ENCODE assay signal across 8 mouse cellular contexts in the genomic region with DNA sequence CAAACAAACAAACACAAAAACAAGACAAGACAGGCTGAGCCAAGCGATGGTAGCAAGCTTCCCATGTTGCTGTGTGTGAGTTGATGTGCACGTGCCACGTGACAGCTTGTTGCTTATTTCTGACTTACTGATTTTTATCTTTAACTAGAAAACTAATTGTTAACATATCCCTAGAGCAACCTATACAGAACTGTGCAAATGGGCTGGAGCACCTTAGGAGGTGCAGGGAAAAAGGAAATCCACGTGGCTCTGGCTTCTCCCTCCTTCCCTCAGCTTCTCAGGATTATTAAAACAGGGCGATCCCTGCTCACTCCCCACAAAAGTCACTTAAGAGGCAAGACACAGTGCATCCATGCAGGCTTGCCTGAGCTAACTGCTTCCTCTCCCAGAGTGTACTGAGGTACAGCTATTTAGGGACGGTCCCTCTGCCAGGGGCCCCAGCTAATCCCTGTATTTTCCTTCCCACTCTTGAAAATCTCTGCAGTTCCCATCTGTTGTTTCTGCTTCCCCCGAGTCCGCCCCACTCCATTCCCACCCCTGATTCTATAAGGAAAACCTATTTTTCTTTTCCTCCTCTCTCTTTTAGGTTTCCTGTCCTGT. TPM values are rescaled to one million over a fixed set of nuclear protein-coding genes. Genes with fewer than 3 reads are reported as not detected.
A peak's percentile ranks its signal among the peaks of the same experiment; 100 is the strongest.
DNase-seq lines count a peak whose midpoint lies in the region; ATAC-seq lines count a peak whose summit lies in the region.

No protein-coding gene starts in this region.

- WGBS in kidney, embryonic 14.5 days, result 55% methylated on average over 8 of the region's 8 CpGs
- WGBS in embryonic facial prominence, embryonic 14.5 days, result 18% methylated on average over 8 of the region's 8 CpGs
- WGBS in intestine, embryonic 16.5 days, result 48% methylated on average over 8 of the region's 8 CpGs
- 44% methylated on average over 8 of the region's 8 CpGs for WGBS in midbrain, embryonic 15.5 days

- H3K9ac ChIP-seq in kidney, embryonic 14.5 days (ENCODE audit: low read depth, low read length), result no peak overlapping the region
- H3K9ac ChIP-seq in embryonic facial prominence, embryonic 14.5 days (ENCODE audit: low read depth, low read length), result peak overlapping the region; percentile 62; the same call in 1 of the 2 replicates
- H3K9ac ChIP-seq in intestine, embryonic 16.5 days (ENCODE audit: low read depth, low read length), result peak overlapping the region; percentile 62; the same call in 1 of the 2 replicates
- no peak overlapping the region for H3K9ac ChIP-seq in midbrain, embryonic 15.5 days

- peak; percentile 51; the same call in 1 of the 2 replicates for ATAC-seq in kidney, embryonic 14.5 days (ENCODE audit: low FRiP score, low TSS enrichment)
- peak; percentile 23; the same call in 1 of the 2 replicates for ATAC-seq in embryonic facial prominence, embryonic 14.5 days (ENCODE audit: low read depth)
- ATAC-seq in intestine, embryonic 16.5 days, result no peak
- peak; percentile 22; the same call in 1 of the 2 replicates for ATAC-seq in midbrain, embryonic 15.5 days (replicated peaks)

- peaks cover 22% of the 10 kb centered on the region for H3K4me1 ChIP-seq in kidney, embryonic 14.5 days (ENCODE audit: control insufficient read depth, insufficient read depth, low read length)
- peaks cover 12% of the 10 kb centered on the region for H3K4me1 ChIP-seq in embryonic facial prominence, embryonic 14.5 days (ENCODE audit: control insufficient read depth, insufficient read depth, low read length)
- H3K4me1 ChIP-seq in intestine, embryonic 16.5 days (ENCODE audit: control insufficient read depth, insufficient read depth, low read length), result peaks cover 18% of the 10 kb centered on the region
- peaks cover 28% of the 10 kb centered on the region for H3K4me1 ChIP-seq in midbrain, embryonic 15.5 days

- no peak for DNase-seq in kidney, postnatal 10 days
- DNase-seq in embryonic facial prominence, embryonic 14.5 days (ENCODE audit: low spot score), result peak; percentile 19
- DNase-seq in adrenal gland, postnatal 36 days, result no peak
- DNase-seq in thymus, postnatal 25 days, result no peak
- DNase-seq in left cerebral cortex, postnatal 4 days, result no peak

- H3K4me2 ChIP-seq in kidney, embryonic 14.5 days (replicated peaks; ENCODE audit: low read depth, low read length), result peak overlapping the region; percentile 64
- peak overlapping the region; percentile 56 for H3K4me2 ChIP-seq in embryonic facial prominence, embryonic 14.5 days (ENCODE audit: low read depth, low read length)
- H3K4me2 ChIP-seq in intestine, embryonic 16.5 days (ENCODE audit: low read depth, low read length), result peak overlapping the region; percentile 63; the same call in 1 of the 2 replicates
- peak overlapping the region; percentile 57 for H3K4me2 ChIP-seq in midbrain, embryonic 15.5 days

- H3K36me3 ChIP-seq in kidney, embryonic 14.5 days (ENCODE audit: control insufficient read depth, insufficient read depth, low read length), result no peaks in the 10 kb centered on the region
- H3K36me3 ChIP-seq in embryonic facial prominence, embryonic 14.5 days (ENCODE audit: control insufficient read depth, insufficient read depth, low read length), result no peaks in the 10 kb centered on the region
- H3K36me3 ChIP-seq in intestine, embryonic 16.5 days (ENCODE audit: control insufficient read depth, insufficient read depth, low read length), result no peaks in the 10 kb centered on the region
- H3K36me3 ChIP-seq in midbrain, embryonic 15.5 days (replicated peaks), result no peaks in the 10 kb centered on the region

- H3K4me3 ChIP-seq in kidney, embryonic 14.5 days (ENCODE audit: low read length), result peak overlapping the region; percentile 34; the same call in 1 of the 2 replicates
- peak overlapping the region; percentile 43 for H3K4me3 ChIP-seq in embryonic facial prominence, embryonic 14.5 days (ENCODE audit: low read depth, low read length)
- no peak overlapping the region for H3K4me3 ChIP-seq in intestine, embryonic 16.5 days (ENCODE audit: low read length)
- H3K4me3 ChIP-seq in midbrain, embryonic 15.5 days, result peak overlapping the region; percentile 34

- H3K27me3 ChIP-seq in kidney, embryonic 14.5 days (ENCODE audit: control insufficient read depth, insufficient read depth, low read length), result no peaks in the 10 kb centered on the region
- H3K27me3 ChIP-seq in embryonic facial prominence, embryonic 14.5 days (replicated peaks; ENCODE audit: control insufficient read depth, insufficient read depth, low read length), result no peaks in the 10 kb centered on the region
- H3K27me3 ChIP-seq in intestine, embryonic 16.5 days (replicated peaks; ENCODE audit: control insufficient read depth, insufficient read depth, low read length), result no peaks in the 10 kb centered on the region
- H3K27me3 ChIP-seq in midbrain, embryonic 15.5 days (replicated peaks), result no peaks in the 10 kb centered on the region

- H3K9me3 ChIP-seq in kidney, embryonic 14.5 days (ENCODE audit: control insufficient read depth, low read length), result no peaks in the 10 kb centered on the region
- no peaks in the 10 kb centered on the region for H3K9me3 ChIP-seq in embryonic facial prominence, embryonic 14.5 days (ENCODE audit: control insufficient read depth, low read length)
- no peaks in the 10 kb centered on the region for H3K9me3 ChIP-seq in intestine, embryonic 16.5 days (ENCODE audit: control insufficient read depth, low read length)
- H3K9me3 ChIP-seq in midbrain, embryonic 15.5 days, result no peaks in the 10 kb centered on the region

- H3K27ac ChIP-seq in kidney, embryonic 14.5 days (ENCODE audit: low read depth, low read length), result no peak overlapping the region
- H3K27ac ChIP-seq in embryonic facial prominence, embryonic 14.5 days (replicated peaks; ENCODE audit: low read depth, low read length), result peak overlapping the region; percentile 76
- no peak overlapping the region for H3K27ac ChIP-seq in intestine, embryonic 16.5 days (ENCODE audit: low read length)
- H3K27ac ChIP-seq in midbrain, embryonic 15.5 days, result no peak overlapping the region

- intact Hi-C loops in left cerebral cortex, postnatal 4 days (cut with DNase I), result no loop called here

RNA-seq across cellular contexts. Expression of a gene that starts 0.6 kb away (rescaled TPM):
- polyA plus RNA-seq in kidney, embryonic 14.5 days (2014; fragmentation: Nextera tagmentation; extraction: Ambion mirVana), result 3.3 and 5.2 TPM in 2 replicates
- 8.8 and 9.0 TPM in 2 replicates for polyA plus RNA-seq in embryonic facial prominence, embryonic 14.5 days (2014; fragmentation: Nextera tagmentation; extraction: Ambion mirVana)
- polyA plus RNA-seq in intestine, embryonic 16.5 days (2015; fragmentation: Nextera tagmentation; extraction: Ambion mirVana), result 1.9 and 2.0 TPM in 2 replicates
- polyA plus RNA-seq in midbrain, embryonic 15.5 days (2015; fragmentation: Nextera tagmentation; extraction: Ambion mirVana), result 3.1 and 3.2 TPM in 2 replicates
- total RNA-seq in adrenal gland, postnatal 36 days (2021), result 10 to 100 TPM; 11.5 to 15.9 TPM
- total RNA-seq in left cerebral cortex, postnatal 4 days (2021), result 10 to 100 TPM in 1 of 2 experiments, 1 to 10 TPM in 1; 9.0 to 11.4 TPM

Comparison
In these comparisons a context has a peak if more than half of its experiments do, and no peak if none do; other contexts are left out.
1. H3K9ac ChIP-seq: peak in embryonic facial prominence, embryonic 14.5 days (single experiment) and intestine, embryonic 16.5 days (single experiment); none in kidney, embryonic 14.5 days (single experiment) and midbrain, embryonic 15.5 days (single experiment).
2. Peak in every context shown above with its lines, with median percentiles within 50 percentile points of each other: H3K4me2 ChIP-seq.